Mouse (Mus musculus) liver, postnatal 0 days (tissue): ENCODE measurements around the gene Slc7a7.

Experiments
- CTCF ChIP-seq: sonication (generic); IDR thresholded peaks from 2 replicates; pipeline ENCODE4 v1.5.1; 2016; ENCODE audit warnings: antibody characterized with exemption, low read depth
- EP300 ChIP-seq: IDR thresholded peaks from 2 replicates; pipeline ENCODE4 v1.6.1; 2016; ENCODE audit warnings: antibody characterized with exemption, low read depth, mild to moderate bottlenecking

- TF ChIP-seq EP300 = no peak
- no peak for TF ChIP-seq CTCF
These were observed 85.2 kb downstream of the Slc7a7 start for GRCm38 (mm10) chr14:54332176-54333074.
